Mouse (Mus musculus): ENCODE results near the gene Hist1h2ah. TPM values are rescaled to one million over a fixed set of nuclear protein-coding genes. Genes with fewer than 3 reads are reported as not detected.

Hist1h2ah gene
- polyA plus RNA-seq (2017; shearing (Covaris generic)), result under 1 TPM in 1 of 2 experiments, not detected in 1; 0.83 TPM

GRCm38 (mm10) chr13:22035267-22036148 is at the start of gene Hist1h2ah, which contains the start of gene Hist1h2bk:
Gene Hist1h2ah (minus strand): TSS chr13:22035568.
Gene Hist1h2bk (plus strand): TSS chr13:22035870.

DNA sequence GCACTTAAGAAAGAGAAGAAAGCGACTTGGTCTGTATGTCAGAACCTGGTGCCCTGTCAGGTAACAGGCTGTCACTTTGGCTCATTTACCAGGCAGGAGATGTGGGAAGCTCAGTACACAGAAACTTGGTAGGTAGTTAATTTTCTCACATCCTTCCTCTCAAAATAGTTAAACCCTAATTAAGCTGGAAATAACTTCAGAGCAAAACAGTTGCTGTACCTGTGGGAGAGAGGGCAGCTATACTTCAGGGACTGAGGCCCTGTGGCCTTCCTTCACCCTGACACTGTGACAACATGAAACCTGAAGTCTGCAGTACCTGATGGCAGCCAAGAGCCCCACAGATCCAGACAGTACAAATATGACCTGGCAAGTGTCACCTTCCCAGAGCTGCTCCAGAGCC is 48.8 kb upstream of the Hist1h2ah start, which contains the start of gene Vmn1r188:
Gene Vmn1r188 (plus strand): TSS at position 301 of the 400 bp plus-strand sequence.

DNA sequence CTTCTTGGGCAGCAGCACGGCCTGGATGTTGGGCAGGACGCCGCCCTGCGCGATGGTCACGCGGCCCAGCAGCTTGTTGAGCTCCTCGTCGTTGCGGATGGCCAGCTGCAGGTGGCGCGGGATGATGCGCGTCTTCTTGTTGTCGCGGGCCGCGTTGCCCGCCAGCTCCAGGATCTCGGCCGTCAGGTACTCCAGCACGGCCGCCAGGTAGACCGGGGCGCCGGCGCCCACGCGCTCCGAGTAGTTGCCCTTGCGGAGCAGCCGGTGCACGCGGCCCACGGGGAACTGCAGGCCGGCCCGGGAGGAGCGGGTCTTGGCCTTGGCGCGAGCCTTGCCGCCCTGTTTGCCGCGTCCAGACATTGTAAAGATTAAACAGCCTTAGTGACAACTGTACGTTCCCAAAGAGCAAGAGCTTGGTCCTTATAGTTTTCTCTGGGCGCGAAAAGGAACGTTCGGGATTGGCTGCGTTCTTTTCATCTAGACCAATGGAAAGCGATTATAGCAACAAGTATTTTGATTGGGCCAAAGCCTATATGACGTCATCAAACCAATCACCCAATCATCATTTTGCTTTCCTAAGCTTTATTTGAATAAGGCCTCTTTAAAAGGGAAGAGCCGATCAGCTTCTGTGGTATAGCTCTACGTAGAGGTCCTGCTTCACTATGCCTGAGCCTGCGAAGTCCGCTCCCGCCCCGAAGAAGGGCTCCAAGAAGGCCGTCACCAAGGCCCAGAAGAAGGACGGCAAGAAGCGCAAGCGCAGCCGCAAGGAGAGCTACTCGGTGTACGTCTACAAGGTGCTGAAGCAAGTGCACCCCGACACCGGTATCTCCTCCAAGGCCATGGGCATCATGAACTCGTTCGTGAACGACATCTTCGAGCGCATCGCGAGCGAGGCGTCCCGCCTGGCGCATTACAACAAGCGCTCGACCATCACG is 7.5 kb upstream of the Hist1h2ah start, which contains the start of the genes Hist1h2ag and Hist1h2bj:
Gene Hist1h2ag (minus strand): TSS at position 377 of the 935 bp plus-strand sequence.
Gene Hist1h2bj (plus strand): TSS at position 647 of the 935 bp plus-strand sequence.

GRCm38 (mm10) chr13:22041142-22041536 is 5.8 kb upstream of the Hist1h2ah start, which contains the start of gene Hist1h4i:
Gene Hist1h4i (minus strand): TSS chr13:22041362.

DNA sequence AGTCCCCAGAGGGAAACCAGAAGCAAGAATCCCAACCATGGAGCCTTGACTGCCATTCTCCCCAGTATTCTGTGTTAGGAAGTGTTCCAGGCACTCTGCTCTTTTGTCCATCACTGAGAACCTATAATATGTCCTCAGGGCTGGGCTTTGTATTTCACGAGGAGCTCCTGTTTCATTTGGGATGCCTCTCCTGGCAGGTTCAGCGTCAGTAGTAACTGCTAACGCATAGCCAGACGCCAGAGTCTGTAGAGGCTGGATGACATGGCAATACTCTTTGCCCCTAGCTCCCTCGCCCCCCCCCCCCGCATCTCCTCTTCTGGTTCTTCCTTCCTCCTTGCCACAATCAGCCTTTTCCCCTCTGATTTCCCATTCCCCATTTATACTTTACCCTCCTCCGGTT is 25.7 kb downstream of the Hist1h2ah start, which contains the start of gene Prss16:
Gene Prss16 (minus strand): TSS at position 101 of the 400 bp plus-strand sequence.

Other genes starting within 250 kb of the Hist1h2ah start
- gene Hist1h2an, start 248.3 kb downstream of the Hist1h2ah start, polyA plus RNA-seq (2017; shearing (Covaris generic)), result 1 to 10 TPM; 2.5 to 3.2 TPM
- 1 to 10 TPM in 1 of 2 experiments, not detected in 1; 1.6 TPM for gene Hist1h2bp, start 248.1 kb downstream of the Hist1h2ah start, polyA plus RNA-seq (2017; shearing (Covaris generic))
- 10 to 100 TPM in 1 of 2 experiments, 1 to 10 TPM in 1; 7.5 to 13.4 TPM for gene Hist1h2bq, start 225.4 kb downstream of the Hist1h2ah start, polyA plus RNA-seq (2017; shearing (Covaris generic))
- gene Hist1h2ao, start 225.1 kb downstream of the Hist1h2ah start, polyA plus RNA-seq (2017; shearing (Covaris generic)), result not detected
- 10 to 100 TPM; 42.5 to 43.7 TPM for gene Hist1h4m, start 223.8 kb downstream of the Hist1h2ah start, polyA plus RNA-seq (2017; shearing (Covaris generic))
- 10 to 100 TPM; 22.4 to 34.7 TPM for gene Hist1h4n, start 203.4 kb downstream of the Hist1h2ah start, polyA plus RNA-seq (2017; shearing (Covaris generic))
- gene Hist1h2ap, start 202.1 kb downstream of the Hist1h2ah start, polyA plus RNA-seq (2017; shearing (Covaris generic)), result 100 to 1,000 TPM; 128 to 153 TPM
- gene Hist1h2br, start 201.8 kb downstream of the Hist1h2ah start, polyA plus RNA-seq (2017; shearing (Covaris generic)), result 10 to 100 TPM in 1 of 2 experiments, 1 to 10 TPM in 1; 7.3 to 14.5 TPM
- under 1 TPM in 1 of 2 experiments, not detected in 1; 0.36 TPM for gene Zfp184, start 90.5 kb downstream of the Hist1h2ah start, polyA plus RNA-seq (2017; shearing (Covaris generic))
- gene Pom121l2, start 54.4 kb downstream of the Hist1h2ah start, polyA plus RNA-seq (2017; shearing (Covaris generic)), result not detected
- gene Prss16, start 25.8 kb downstream of the Hist1h2ah start, polyA plus RNA-seq (2017; shearing (Covaris generic)), result 1 to 10 TPM in 1 of 2 experiments, under 1 TPM in 1; 0.16 to 1.4 TPM
- under 1 TPM in 1 of 2 experiments, not detected in 1; 0.48 TPM for gene Hist1h2bk, start 302 bp upstream of the Hist1h2ah start, polyA plus RNA-seq (2017; shearing (Covaris generic))
- 1 to 10 TPM; 7.5 to 9.7 TPM for gene Hist1h4i, start 5.8 kb upstream of the Hist1h2ah start, polyA plus RNA-seq (2017; shearing (Covaris generic))
- 1 to 10 TPM; 1.8 to 6.1 TPM for gene Hist1h2ag, start 7.4 kb upstream of the Hist1h2ah start, polyA plus RNA-seq (2017; shearing (Covaris generic))
- 1 to 10 TPM; 2.4 to 5.9 TPM for gene Hist1h2bj, start 7.6 kb upstream of the Hist1h2ah start, polyA plus RNA-seq (2017; shearing (Covaris generic))
- gene Vmn1r188, start 48.9 kb upstream of the Hist1h2ah start, polyA plus RNA-seq (2017; shearing (Covaris generic)), result under 1 TPM in 1 of 2 experiments, not detected in 1; 0.05 TPM
- not detected for gene Vmn1r189, start 70.3 kb upstream of the Hist1h2ah start, polyA plus RNA-seq (2017; shearing (Covaris generic))
- gene Vmn1r191, start 148.4 kb upstream of the Hist1h2ah start, polyA plus RNA-seq (2017; shearing (Covaris generic)), result under 1 TPM in 1 of 2 experiments, not detected in 1; 0.06 TPM
- gene Vmn1r192, start 155.6 kb upstream of the Hist1h2ah start, polyA plus RNA-seq (2017; shearing (Covaris generic)), result not detected
- gene Vmn1r193, start 187.6 kb upstream of the Hist1h2ah start, polyA plus RNA-seq (2017; shearing (Covaris generic)), result under 1 TPM; 0.06 to 0.42 TPM
- not detected for gene Vmn1r194, start 208.6 kb upstream of the Hist1h2ah start, polyA plus RNA-seq (2017; shearing (Covaris generic))
- gene Vmn1r195, start 235.0 kb upstream of the Hist1h2ah start, polyA plus RNA-seq (2017; shearing (Covaris generic)), result under 1 TPM in 1 of 2 experiments, not detected in 1; 0.66 TPM

Measured in inflammation-experienced regulatory T-cells (primary cell).